Mouse (Mus musculus) liver, embryonic 13.5 days (tissue): ENCODE data around the gene Ick. TPM values are rescaled to one million over a fixed set of nuclear protein-coding genes. Genes with fewer than 3 reads are reported as not detected.
"Not testable (repeated sequence)": the region's sequence is repeated elsewhere in the genome, so short reads cannot be mapped to it uniquely, and the experiment has no call there.

Source experiments
- ATAC-seq: fragments of 200-750 bp; cut with Nextera tagmentation; 2 replicates; pipeline ENCODE4 v1.8.0; 2017; ENCODE audit warnings: low read depth, mild to moderate bottlenecking, moderate number of reproducible peaks, moderate library complexity
- DNase-seq: peaks from one replicate; pipeline ENCODE4 v3.0.0; 2022
- H3K27ac ChIP-seq: fragments of 300-500 bp; sonication (generic); 2 replicates; pipeline ENCODE4 v1.5.1; 2015; ENCODE audit warnings: moderate library complexity, mild to moderate bottlenecking, inconsistent platforms
- H3K27me3 ChIP-seq: fragments of 300-500 bp; sonication (generic); 2 replicates; pipeline ENCODE4 v1.6.1; 2015; ENCODE audit warnings: mild to moderate bottlenecking, inconsistent platforms
- H3K36me3 ChIP-seq: fragments of 300-500 bp; sonication (generic); 2 replicates; pipeline ENCODE4 v1.6.1; 2015; ENCODE audit warnings: mild to moderate bottlenecking, inconsistent platforms
- H3K4me1 ChIP-seq: fragments of 300-500 bp; sonication (generic); replicated peaks from 2 replicates; pipeline ENCODE4 v1.6.1; 2015; ENCODE audit warnings: inconsistent platforms
- H3K4me2 ChIP-seq: fragments of 300-500 bp; sonication (generic); 2 replicates; pipeline ENCODE4 v1.6.1; 2015; ENCODE audit warnings: inconsistent platforms, mild to moderate bottlenecking, moderate library complexity
- H3K4me3 ChIP-seq: fragments of 300-500 bp; sonication (generic); replicated peaks from 2 replicates; pipeline ENCODE4 v1.5.1; 2015; ENCODE audit warnings: mild to moderate bottlenecking, inconsistent platforms
- H3K9ac ChIP-seq: fragments of 300-500 bp; sonication (generic); 2 replicates; pipeline ENCODE4 v1.6.1; 2015; ENCODE audit warnings: mild to moderate bottlenecking, inconsistent platforms
- H3K9me3 ChIP-seq: fragments of 300-500 bp; sonication (generic); replicated peaks from 2 replicates; pipeline ENCODE4 v1.6.1; 2016; ENCODE audit warnings: inconsistent platforms
- WGBS: fragments of 180-500 bp; shearing (Covaris S2); methylation state at CpG from one replicate; pipeline ENCODE4 v1.1.7; 2015; ENCODE audit not compliant: insufficient replicate concordance; 5-methylcytosine and 5-hydroxymethylcytosine counted together
- polyA plus RNA-seq: library from polyadenylated mRNA; unstranded; fragments of >200 nt; fragmentation: Nextera tagmentation; extraction: Ambion mirVana; gene quantifications from 2 replicates; pipeline ENCODE4 v1.2.1, GENCODE M21; 2015

The Ick gene
- polyA plus RNA-seq, 1 experiment from 2014 or later: 4.7 TPM

DNA sequence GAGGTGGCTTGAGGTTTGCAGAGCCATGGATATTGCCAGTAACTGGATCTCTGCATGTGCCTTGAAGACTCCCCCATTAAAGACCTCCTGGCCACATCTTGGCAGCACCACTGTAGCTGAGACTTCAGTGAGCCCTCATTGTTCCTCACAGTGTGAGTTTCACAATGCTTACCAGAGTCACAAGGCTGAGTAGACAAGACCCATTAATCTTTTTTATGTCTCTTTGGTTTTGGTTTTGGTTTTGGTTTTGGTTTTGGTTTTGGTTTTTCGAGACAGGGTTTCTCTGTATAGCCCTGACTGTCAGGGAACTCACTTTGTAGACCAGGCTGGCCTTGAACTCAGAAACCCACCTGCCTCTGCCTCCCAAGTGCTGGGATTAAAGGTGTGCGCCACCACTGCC is 40.8 kb downstream of the Ick start:
- not testable (repeated sequence) for H3K4me1 ChIP-seq, H3K27ac ChIP-seq, H3K4me3 ChIP-seq, ATAC-seq, H3K36me3 ChIP-seq, H3K4me2 ChIP-seq, DNase-seq, H3K9ac ChIP-seq, H3K27me3 ChIP-seq, H3K9me3 ChIP-seq
- 74% methylated on average over 2 of the region's 2 CpGs for WGBS

DNA sequence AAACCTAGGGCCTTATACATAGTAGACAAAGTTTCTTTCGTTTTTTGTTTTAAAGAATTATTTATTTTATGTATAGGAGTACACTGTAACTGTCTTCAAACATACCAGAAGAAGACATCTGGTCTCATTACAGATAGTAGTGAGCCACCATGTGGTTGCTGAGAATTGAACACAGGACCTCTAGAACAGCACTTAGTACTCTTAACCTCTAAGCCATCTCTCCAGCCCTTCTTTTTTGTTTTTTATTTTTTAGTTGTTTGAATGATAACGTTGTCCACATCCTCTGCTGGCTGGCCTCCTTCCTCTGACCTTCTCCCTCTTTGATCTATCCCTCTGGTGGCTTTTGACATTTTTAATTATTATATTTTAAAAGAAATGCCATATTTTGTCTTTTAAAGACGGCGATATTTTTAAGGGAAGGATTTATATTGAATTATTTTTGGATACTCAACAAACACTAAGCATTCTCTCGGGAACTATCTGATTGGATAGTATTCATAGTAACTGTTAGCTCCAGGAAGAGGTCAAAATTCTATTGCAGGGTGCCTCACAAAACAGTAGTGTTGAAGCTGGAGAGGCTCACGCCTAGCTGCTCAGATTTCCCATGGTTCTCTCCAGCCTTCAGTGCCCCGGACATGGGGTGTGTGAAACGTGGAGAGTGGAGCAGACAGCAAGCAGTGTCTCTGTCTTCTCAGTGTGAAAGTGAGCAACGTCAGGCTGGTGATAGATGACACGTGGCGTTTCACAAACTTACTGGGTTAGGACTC is 45.4 kb downstream of the Ick start:
- Histone ChIP-seq H3K27ac (no peak overlapping the region), H3K9ac (no peak overlapping the region), H3K4me3 (no peak overlapping the region), H3K27me3 (no peaks in the 10 kb centered on the region), H3K4me2 (no peak overlapping the region), H3K36me3 (peaks cover 17% of the 10 kb centered on the region), H3K4me1 (no peaks in the 10 kb centered on the region), H3K9me3 (no peaks in the 10 kb centered on the region)
- DNase-seq (no peak), ATAC-seq (no peak)
- whole genome bisulfite sequencing: 73% methylated on average over 11 of the region's 11 CpGs

DNA sequence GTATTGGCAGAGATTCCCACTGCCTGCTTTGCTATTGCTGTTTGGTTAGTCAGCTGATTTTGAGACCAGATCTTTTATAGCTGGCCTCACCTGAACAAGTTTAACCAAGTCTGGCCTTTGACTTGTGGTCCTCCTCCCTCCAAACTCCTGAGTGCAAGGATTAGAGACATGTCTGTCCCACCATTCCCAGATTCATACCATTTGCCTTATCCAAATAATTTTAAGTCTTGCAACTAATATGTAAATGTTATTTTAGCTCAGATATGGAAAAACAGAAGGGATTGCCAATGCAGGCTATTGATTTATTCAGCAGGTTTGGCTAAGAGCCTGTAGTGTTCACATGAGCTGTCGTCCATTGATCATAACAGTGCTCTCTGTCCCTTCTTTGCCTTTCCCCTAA is 48.2 kb downstream of the Ick start:
- Histone ChIP-seq H3K9me3 (no peaks in the 10 kb centered on the region), H3K4me1 (no peaks in the 10 kb centered on the region), H3K4me2 (no peak overlapping the region), H3K36me3 (peaks cover 35% of the 10 kb centered on the region), H3K4me3 (no peak overlapping the region), H3K27me3 (no peaks in the 10 kb centered on the region), H3K9ac (no peak overlapping the region), H3K27ac (no peak overlapping the region)
- DNase-seq (no peak), ATAC-seq (no peak)
- WGBS: 77% methylated on average over 1 of the region's 1 CpGs

DNA sequence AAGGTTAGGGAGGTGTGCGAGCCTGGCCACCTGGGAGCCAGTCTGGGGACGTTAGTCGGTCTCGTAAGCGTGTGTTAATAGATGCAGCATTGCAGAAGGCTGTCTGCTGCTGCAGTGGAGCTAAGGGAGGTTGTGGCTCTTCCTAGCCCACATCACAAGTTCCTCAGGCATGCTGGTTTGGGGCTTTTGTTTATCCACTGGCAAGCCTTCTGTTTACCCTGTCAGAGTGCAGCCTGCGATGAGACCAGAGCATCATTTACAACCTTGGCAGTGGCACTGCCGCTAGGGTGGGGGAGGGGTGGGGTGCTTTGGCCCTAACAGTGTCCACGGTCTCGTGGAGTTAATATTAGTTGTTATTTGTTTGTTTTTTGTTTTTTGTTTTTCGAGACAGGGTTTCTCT is 54.3 kb downstream of the Ick start:
- Histone ChIP-seq H3K9ac (no peak overlapping the region), H3K4me1 (peaks cover 28% of the 10 kb centered on the region), H3K4me2 (no peak overlapping the region), H3K4me3 (no peak overlapping the region), H3K36me3 (peaks cover 39% of the 10 kb centered on the region), H3K27me3 (no peaks in the 10 kb centered on the region), H3K9me3 (no peaks in the 10 kb centered on the region), H3K27ac (no peak overlapping the region)
- DNase-seq (no peak), ATAC-seq (no peak)
- 73% methylated on average over 10 of the region's 10 CpGs for WGBS

DNA sequence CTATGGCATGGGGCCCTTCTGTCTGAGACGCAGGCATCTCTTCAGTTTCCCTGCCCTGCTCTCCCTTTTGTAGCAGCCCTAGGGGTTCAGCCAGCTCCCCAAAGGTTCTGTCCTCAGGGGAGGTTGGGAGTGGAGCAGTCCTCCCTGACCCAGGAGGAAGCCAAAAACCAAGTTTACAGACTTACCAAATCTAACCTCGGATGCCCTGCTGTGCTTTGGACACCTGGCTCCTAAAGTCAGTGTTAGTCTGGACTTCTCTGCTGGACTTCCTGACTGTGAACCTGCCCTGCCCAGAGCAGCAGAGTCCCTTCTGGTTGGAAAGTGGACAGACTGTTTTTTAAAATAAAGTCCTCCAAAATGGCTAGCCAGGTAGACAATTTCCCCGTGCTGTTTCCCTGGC is 55.7 kb downstream of the Ick start:
- H3K4me2 ChIP-seq: no peak overlapping the region
- no peaks in the 10 kb centered on the region for H3K27me3 ChIP-seq
- H3K36me3 ChIP-seq: peaks cover 35% of the 10 kb centered on the region
- no peak overlapping the region for H3K9ac ChIP-seq
- DNase-seq (no peak), ATAC-seq (no peak)
- H3K9me3 ChIP-seq: no peaks in the 10 kb centered on the region
- no peak overlapping the region for H3K4me3 ChIP-seq
- 74% methylated on average over 3 of the region's 3 CpGs for WGBS
- H3K4me1 ChIP-seq: peaks cover 28% of the 10 kb centered on the region
- H3K27ac ChIP-seq: no peak overlapping the region

DNA sequence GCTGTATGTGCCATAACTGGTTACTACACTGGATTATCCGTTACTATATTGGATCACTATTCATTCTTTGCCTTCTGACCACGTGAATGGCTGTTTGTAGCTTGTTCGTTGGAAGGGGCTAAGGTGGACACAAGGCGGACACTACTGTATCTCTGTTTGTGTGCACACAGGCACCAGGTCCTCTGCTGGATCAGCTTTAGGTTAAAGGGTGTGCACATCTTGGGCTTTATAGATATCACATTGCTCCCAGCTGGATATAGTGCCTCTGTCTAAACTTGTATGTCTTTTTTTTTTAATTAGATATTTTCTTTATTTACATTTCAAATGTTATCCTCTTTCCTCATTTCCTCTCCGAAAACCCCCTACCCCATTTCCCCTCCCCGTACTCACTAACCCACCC is 56.5 kb downstream of the Ick start:
- no peaks in the 10 kb centered on the region for H3K9me3 ChIP-seq
- peaks cover 32% of the 10 kb centered on the region for H3K36me3 ChIP-seq
- H3K4me3 ChIP-seq: no peak overlapping the region
- H3K4me2 ChIP-seq: no peak overlapping the region
- ATAC-seq: peak; percentile 83
- 0 out of 2 replicates have a peak overlapping the region, but pooled peaks have one; percentile 70 for H3K27ac ChIP-seq
- 60% methylated on average over 6 of the region's 6 CpGs for WGBS
- no peak for DNase-seq
- no peaks in the 10 kb centered on the region for H3K27me3 ChIP-seq
- no peak overlapping the region for H3K9ac ChIP-seq
- H3K4me1 ChIP-seq: peaks cover 28% of the 10 kb centered on the region

DNA sequence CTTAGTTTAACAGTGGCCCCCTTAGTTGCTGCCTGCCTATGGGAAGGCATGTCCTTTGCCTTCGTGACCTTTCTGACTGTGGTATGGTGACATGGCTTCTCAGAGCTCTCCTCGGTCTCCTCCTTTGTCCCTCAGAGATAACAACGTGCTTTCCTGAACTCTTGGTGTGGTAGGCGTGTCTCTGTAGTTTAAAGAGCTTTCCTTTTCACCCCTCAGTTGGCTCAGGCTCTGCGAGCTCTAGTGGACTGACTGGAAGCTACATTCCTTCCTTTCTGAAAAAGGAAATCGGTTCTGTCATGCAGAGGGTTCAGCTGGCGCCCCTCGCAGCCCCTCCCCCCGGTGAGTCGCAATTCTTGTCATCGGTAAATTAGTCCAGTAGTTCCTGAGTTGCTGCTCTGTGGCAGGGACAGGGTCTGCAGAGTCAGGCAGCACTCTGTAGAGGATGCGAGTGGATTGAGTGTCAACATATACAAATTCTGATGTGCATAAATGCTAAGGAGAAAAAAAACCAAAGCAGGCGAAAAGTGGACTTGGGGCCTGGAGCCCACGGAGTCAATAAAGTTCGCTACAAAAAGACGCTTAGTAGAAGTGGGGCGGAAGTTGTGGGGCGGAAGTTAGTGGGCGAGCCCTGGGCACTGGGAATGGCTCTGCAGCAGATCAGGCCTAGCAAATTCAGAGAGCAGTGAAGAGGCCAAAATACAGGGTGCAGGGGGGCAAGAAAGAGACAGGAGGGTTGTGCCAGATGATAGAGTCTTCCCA is 57.9 kb downstream of the Ick start:
- H3K4me3 ChIP-seq: peak overlapping the region; percentile 31
- peak; percentile 83 for ATAC-seq
- no peaks in the 10 kb centered on the region for H3K9me3 ChIP-seq
- H3K9ac ChIP-seq: peak overlapping the region; percentile 51; the same call in 1 of the 2 replicates
- peaks cover 28% of the 10 kb centered on the region for H3K4me1 ChIP-seq
- H3K4me2 ChIP-seq: peak overlapping the region; percentile 51
- H3K36me3 ChIP-seq: peaks cover 19% of the 10 kb centered on the region; the same call in 1 of the 2 replicates
- H3K27ac ChIP-seq: peak overlapping the region; percentile 70
- H3K27me3 ChIP-seq: no peaks in the 10 kb centered on the region
- 47% methylated on average over 19 of the region's 19 CpGs for WGBS
- peak; percentile 41 for DNase-seq

DNA sequence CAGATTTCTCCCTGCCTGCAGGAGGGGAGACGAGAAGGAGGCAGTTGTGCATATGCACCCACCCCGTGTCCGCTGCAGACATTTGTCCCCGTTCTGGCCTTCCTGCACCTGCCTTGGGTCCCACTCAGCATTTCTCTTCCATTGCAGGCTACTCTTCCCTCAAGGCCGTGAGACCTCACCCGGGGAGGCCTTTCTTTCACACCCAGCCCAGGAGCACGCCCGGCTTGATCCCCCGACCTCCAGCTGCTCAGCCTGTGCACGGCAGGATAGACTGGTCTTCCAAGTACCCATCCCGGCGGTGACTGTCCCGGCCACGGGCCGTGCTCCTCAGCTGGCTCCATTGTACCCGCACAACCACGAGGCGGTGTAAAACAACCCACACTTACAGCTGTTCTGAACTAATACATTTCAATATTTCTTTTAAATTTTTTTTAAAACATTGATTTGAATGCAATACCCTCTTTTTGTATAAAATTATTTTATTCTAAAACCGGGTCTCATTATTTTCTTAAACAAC is 58.5 kb downstream of the Ick start:
- no peak for DNase-seq

DNA sequence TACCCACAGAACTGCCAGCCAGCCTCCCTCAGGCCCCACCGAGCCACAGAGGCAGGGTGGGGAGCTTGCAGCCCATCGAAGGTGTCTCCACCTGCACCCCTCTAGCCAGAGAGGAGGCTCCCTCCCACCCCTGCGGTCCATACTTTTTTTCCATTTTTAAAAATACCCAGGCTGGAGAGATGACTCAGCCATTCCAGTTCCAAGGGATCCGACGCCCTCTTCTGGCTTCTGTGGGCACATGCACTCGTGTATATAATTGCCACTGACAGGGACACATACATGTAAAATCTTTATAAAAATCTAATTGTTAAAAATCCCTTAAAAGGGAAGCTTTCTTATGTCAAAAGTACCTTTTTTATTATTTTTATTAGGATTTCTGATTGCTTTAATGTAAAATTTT is 59.9 kb downstream of the Ick start:
- WGBS: 77% methylated on average over 6 of the region's 6 CpGs
- H3K9ac ChIP-seq: no peak overlapping the region
- DNase-seq (no peak), ATAC-seq (no peak)
- no peaks in the 10 kb centered on the region for H3K27me3 ChIP-seq
- no peak overlapping the region for H3K27ac ChIP-seq
- H3K36me3 ChIP-seq: peaks cover 16% of the 10 kb centered on the region; the same call in 1 of the 2 replicates
- H3K4me2 ChIP-seq: no peak overlapping the region
- no peaks in the 10 kb centered on the region for H3K9me3 ChIP-seq
- H3K4me3 ChIP-seq: no peak overlapping the region
- H3K4me1 ChIP-seq: peaks cover 28% of the 10 kb centered on the region

More for the DNA sequence above, 58.5 kb downstream of the Ick start:
- ATAC-seq: no peak
- Histone ChIP-seq H3K9ac (no peak overlapping the region), H3K4me1 (peaks cover 28% of the 10 kb centered on the region), H3K27me3 (no peaks in the 10 kb centered on the region), H3K9me3 (no peaks in the 10 kb centered on the region), H3K4me2 (peak overlapping the region; percentile 51), H3K4me3 (no peak overlapping the region), H3K36me3 (peaks cover 16% of the 10 kb centered on the region; the same call in 1 of the 2 replicates), H3K27ac (no peak overlapping the region)
- WGBS: 86% methylated on average over 19 of the region's 19 CpGs

DNA sequence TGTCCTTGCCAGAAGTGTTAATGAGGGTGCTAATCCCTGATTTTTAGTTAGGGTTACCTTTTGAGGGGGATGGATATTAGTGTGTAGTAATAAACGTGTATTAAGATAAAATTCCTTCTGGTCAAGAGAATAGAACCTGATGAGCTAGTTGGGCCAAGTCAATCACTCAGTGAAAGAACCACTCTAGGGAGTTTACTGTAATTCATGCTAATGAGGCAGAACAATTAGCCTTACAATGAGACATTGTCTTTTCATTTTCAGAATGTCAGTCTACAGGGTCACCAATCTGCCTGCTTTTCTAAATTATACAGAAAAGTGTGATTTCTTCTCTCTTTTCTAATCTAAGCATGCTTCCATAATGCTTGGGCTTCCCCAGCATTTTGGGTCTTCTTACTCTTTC is 65.0 kb downstream of the Ick start:
- Histone ChIP-seq H3K27ac (no peak overlapping the region), H3K9ac (no peak overlapping the region), H3K27me3 (no peaks in the 10 kb centered on the region), H3K4me2 (no peak overlapping the region), H3K4me1 (peaks cover 11% of the 10 kb centered on the region), H3K4me3 (no peak overlapping the region), H3K9me3 (no peaks in the 10 kb centered on the region), H3K36me3 (no peaks in the 10 kb centered on the region)
- 66% methylated on average over 1 of the region's 1 CpGs for WGBS
- ATAC-seq (no peak), DNase-seq (no peak)

DNA sequence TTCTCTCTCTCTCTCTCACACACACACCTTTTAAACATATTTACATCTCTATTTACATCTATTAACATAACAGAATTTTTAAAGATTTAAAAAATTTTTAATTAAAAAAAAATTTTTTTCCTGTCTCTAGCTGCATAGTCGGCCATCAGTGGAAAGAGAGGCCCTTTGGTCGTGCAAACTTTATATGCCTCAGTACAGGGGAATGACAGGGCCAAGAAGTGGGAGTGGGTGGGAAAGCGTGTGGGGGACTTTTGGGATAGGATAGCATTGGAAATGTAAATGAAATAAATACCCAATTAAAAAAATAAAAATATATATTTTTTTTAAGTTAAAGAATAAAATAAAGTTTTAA is 65.9 kb downstream of the Ick start:
- not testable (repeated sequence) for H3K9me3 ChIP-seq, H3K9ac ChIP-seq, ATAC-seq, DNase-seq, H3K36me3 ChIP-seq, H3K4me3 ChIP-seq, H3K4me2 ChIP-seq, H3K27me3 ChIP-seq
- 40% methylated on average over 3 of the region's 3 CpGs for WGBS
- Histone ChIP-seq H3K27ac (peak overlapping the region; percentile 12; the same call in 1 of the 2 replicates), H3K4me1 (peaks cover 11% of the 10 kb centered on the region)
